Mouse (Mus musculus): Measurements from ENCODE around the gene Gm4307.
"Not testable (repeated sequence)": the region's sequence is repeated elsewhere in the genome, so short reads cannot be mapped to it uniquely, and the experiment has no call there.

The Gm4307 gene

DNA sequence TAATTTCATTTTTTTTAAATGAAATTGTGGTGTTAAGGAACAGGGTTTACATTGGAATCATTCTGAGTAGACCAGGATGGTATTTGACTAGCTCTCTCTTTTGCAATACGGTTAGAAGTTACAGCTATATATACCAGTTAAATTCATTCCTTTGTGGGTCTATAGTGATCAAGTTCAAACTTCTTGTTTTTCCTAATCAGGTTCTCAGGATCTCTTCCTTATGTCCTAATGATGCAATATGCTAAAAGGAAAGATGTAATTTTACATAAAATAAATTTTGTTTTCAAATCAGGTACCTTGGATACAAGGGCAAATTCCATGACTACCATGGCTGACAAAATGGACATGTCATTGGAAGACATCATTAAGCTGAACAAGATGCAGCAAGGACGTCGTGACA, at the start of gene Gm4307:
Gene Gm4307 (plus strand): TSS at position 301 of the 400 bp plus-strand sequence.
- DNase-seq = not testable (repeated sequence)

DNA sequence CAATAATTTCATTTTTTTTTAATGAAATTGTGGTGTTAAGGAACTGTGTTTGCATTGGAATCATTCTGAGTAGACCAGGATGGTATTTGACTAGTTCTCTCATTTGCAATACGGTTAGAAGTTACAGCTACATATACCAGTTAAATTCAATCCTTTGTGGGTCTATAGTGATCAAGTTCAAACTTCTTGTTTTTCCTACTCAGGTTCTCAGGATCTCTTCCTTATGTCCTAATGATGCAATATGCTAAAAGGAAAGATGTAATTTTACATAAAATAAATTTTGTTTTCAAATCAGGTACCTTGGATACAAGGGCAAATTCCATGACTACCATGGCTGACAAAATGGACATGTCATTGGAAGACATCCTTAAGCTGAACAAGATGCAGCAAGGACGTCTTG, 25.8 kb upstream of the Gm4307 start, which contains the start of gene Gm4301:
Gene Gm4301 (plus strand): TSS at position 301 of the 400 bp plus-strand sequence.
- not testable (repeated sequence) for DNase-seq

DNA sequence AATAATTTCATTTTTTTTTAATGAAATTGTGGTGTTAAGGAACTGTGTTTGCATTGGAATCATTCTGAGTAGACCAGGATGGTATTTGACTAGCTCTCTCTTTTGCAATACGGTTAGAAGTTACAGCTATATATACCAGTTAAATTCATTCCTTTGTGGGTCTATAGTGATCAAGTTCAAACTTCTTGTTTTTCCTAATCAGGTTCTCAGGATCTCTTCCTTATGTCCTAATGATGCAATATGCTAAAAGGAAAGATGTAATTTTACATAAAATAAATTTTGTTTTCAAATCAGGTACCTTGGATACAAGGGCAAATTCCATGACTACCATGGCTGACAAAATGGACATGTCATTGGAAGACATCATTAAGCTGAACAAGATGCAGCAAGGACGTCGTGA, 20.6 kb upstream of the Gm4307 start, which contains the start of gene Gm4302:
Gene Gm4302 (plus strand): TSS at position 301 of the 400 bp plus-strand sequence.
- not testable (repeated sequence) for DNase-seq

DNA sequence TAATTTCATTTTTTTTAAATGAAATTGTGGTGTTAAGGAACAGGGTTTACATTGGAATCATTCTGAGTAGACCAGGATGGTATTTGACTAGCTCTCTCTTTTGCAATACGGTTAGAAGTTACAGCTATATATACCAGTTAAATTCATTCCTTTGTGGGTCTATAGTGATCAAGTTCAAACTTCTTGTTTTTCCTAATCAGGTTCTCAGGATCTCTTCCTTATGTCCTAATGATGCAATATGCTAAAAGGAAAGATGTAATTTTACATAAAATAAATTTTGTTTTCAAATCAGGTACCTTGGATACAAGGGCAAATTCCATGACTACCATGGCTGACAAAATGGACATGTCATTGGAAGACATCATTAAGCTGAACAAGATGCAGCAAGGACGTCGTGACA, 15.5 kb upstream of the Gm4307 start, which contains the start of gene Gm4303:
Gene Gm4303 (plus strand): TSS at position 301 of the 400 bp plus-strand sequence.
- DNase-seq = not testable (repeated sequence)

DNA sequence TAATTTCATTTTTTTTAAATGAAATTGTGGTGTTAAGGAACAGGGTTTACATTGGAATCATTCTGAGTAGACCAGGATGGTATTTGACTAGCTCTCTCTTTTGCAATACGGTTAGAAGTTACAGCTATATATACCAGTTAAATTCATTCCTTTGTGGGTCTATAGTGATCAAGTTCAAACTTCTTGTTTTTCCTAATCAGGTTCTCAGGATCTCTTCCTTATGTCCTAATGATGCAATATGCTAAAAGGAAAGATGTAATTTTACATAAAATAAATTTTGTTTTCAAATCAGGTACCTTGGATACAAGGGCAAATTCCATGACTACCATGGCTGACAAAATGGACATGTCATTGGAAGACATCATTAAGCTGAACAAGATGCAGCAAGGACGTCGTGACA, 10.3 kb upstream of the Gm4307 start, which contains the start of gene Gm4305:
Gene Gm4305 (plus strand): TSS at position 301 of the 400 bp plus-strand sequence.
- not testable (repeated sequence) for DNase-seq

DNA sequence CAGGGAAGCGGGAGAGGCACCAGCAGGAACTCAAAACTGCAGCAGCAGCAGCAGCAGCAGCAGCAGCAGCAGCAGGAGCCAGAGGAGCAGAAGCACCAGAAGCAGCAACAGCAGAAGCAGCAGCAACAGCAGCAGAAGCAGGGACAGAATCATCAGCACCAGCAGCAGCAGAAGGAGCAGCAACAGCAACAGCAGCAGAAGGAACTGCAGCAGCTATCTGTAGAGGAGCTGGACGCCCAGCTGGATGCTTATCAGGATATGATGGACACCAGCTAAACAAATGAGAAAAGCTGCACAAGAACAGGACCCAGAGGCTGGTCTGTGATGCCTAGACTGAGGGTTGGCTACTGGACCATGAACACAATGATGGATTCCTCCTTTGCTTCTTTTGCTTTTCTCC, 4.3 kb upstream of the Gm4307 start:
- peak; percentile 0 to 3 for DNase-seq

DNA sequence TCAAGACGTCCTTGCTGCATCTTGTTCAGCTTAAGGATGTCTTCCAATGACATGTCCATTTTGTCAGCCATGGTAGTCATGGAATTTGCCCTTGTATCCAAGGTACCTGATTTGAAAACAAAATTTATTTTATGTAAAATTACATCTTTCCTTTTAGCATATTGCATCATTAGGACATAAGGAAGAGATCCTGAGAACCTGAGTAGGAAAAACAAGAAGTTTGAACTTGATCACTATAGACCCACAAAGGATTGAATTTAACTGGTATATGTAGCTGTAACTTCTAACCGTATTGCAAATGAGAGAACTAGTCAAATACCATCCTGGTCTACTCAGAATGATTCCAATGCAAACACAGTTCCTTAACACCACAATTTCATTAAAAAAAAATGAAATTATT, 21.3 kb downstream of the Gm4307 start, which contains the start of gene Gm4312:
Gene Gm4312 (minus strand): TSS at position 101 of the 400 bp plus-strand sequence.
- DNase-seq = not testable (repeated sequence)

DNA sequence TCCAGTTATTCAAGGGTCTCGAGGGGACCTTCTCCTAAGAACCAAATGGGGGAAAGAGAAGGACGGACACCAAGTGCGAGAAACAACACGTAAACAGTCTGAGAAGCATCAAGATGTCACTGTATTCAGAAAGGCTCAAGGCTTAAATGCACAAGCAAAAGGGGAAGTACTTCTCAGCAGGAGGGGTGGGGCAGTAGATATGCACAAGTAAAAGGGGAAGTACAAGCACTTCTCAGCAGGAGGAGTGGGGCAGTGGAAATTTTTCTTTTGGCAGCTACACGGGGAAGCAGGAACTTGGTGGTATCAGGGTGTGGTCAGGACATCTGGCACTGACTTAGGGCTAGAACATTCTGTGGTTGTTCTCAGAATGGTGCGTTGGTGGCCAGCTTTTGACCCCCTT, 41.2 kb downstream of the Gm4307 start:
- not testable (repeated sequence) for DNase-seq
